Mouse (Mus musculus): ENCODE data around the gene Cd200.
"Not testable (repeated sequence)": the region's sequence is repeated elsewhere in the genome, so short reads cannot be mapped to it uniquely, and the experiment has no call there.

DNA sequence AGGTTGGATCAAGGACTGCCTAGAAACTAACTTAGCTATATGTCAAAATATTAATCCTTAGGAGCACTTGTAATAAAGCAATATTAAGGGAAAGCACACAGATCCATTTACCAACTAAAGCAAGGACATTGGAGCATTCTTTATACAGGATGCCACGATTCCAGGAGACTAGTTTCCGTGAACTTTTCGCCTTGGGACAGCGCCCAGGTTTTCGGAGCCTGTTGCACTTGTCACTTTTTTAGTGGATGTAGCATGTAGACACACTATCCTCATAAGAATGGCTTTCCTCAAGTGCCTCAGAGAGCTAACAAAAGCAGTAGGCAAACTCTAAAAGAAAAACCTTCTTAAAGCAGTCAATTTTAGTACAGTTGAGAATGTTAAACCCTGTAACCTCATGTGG is 50.4 kb downstream of the Cd200 start:
- not testable (repeated sequence) for TF ChIP-seq EP300, CTCF (IDR thresholded peaks at IDR 0.05; ENCODE audit: low read depth)
